Mouse (Mus musculus): ENCODE measurements around the gene Ttyh1. TPM values are rescaled to one million over a fixed set of nuclear protein-coding genes. Genes with fewer than 3 reads are reported as not detected.

Ttyh1 gene
- total and polyA plus RNA-seq, 3 experiments: 0.15 to 0.26 TPM; not detected in 1

- Histone ChIP-seq H3K36me3 (ENCODE audit: control insufficient read depth in 1 of 2, insufficient read depth in 2 of 2, low read length in 2 of 2) (no peaks in the 10 kb centered on the region), H3K27ac (ENCODE audit: control insufficient read depth, low read depth, low read length) (no peak overlapping the region)
- no peak for TF ChIP-seq ELF1 (IDR thresholded peaks at IDR 0.05; ENCODE audit: low read depth, low read length)
- TF ChIP-seq JUND (IDR thresholded peaks at IDR 0.05; ENCODE audit: low read depth, low read length): no peak
- no peak for TF ChIP-seq ZC3H11A (IDR thresholded peaks at IDR 0.05; ENCODE audit: low read depth, low read length)
- TF ChIP-seq MYB (IDR thresholded peaks at IDR 0.05; ENCODE audit: low read depth, low read length): no peak
- TF ChIP-seq MEF2A (IDR thresholded peaks at IDR 0.05; ENCODE audit: extremely low read depth, insufficient replicate concordance, low read depth, low read length, poor library complexity, severe bottlenecking): no peak
- no peak for TF ChIP-seq NRF1 (IDR thresholded peaks at IDR 0.05; ENCODE audit: insufficient read depth, low read depth, low read length, poor library complexity, severe bottlenecking)
Measured at GRCm38 (mm10) chr7:4165286-4165685, 46.1 kb downstream of the Ttyh1 start.

GRCm38 (mm10) chr7:4167098-4167497 lies 47.9 kb downstream of the Ttyh1 start:
- no peak for DNase-seq (ENCODE audit: low read depth, low spot score)
- Histone ChIP-seq H3K4me1 (ENCODE audit: control insufficient read depth in 1 of 2, insufficient read depth in 2 of 2, low read length in 2 of 2) (0 out of 4 replicates have a peak, but pooled peaks cover 0 to 2% of the 10 kb centered on the region in 2 experiments), H3K27me3 (ENCODE audit: control insufficient read depth in 1 of 2, insufficient read depth in 2 of 2, low read length in 2 of 2) (no peaks in the 10 kb centered on the region; a peak in 2 of 4 replicates), H3K4me3 (ENCODE audit: control insufficient read depth in 1 of 2, insufficient read depth in 1 of 2, low read depth in 2 of 2, low read length in 2 of 2) (no peak overlapping the region), H3K9ac (ENCODE audit: control insufficient read depth, low read depth, low read length, poor library complexity, severe bottlenecking) (no peak overlapping the region), H3K36me3 (ENCODE audit: control insufficient read depth in 1 of 2, insufficient read depth in 2 of 2, low read length in 2 of 2) (no peaks in the 10 kb centered on the region), H3K27ac (ENCODE audit: control insufficient read depth, low read depth, low read length) (no peak overlapping the region), H3K79me2 (ENCODE audit: control insufficient read depth, insufficient read depth, low read length, poor library complexity) (no peaks in the 10 kb centered on the region), H3K9me3 (replicated peaks; ENCODE audit: insufficient read depth, low read length) (no peaks in the 10 kb centered on the region)
- TF ChIP-seq GATA1 (IDR thresholded peaks at IDR 0.05; ENCODE audit: low read depth, low read length): no peak
- TF ChIP-seq NRF1 (IDR thresholded peaks at IDR 0.05; ENCODE audit: insufficient read depth, low read depth, low read length, poor library complexity, severe bottlenecking): no peak
- TF ChIP-seq HCFC1 (IDR thresholded peaks at IDR 0.05; ENCODE audit: low read depth, low read length): no peak
- no peak for TF ChIP-seq ETS1 (IDR thresholded peaks at IDR 0.05; ENCODE audit: low read depth, low read length)
- TF ChIP-seq MAZ (IDR thresholded peaks at IDR 0.05; ENCODE audit: low read depth, low read length): no peak
- TF ChIP-seq USF2 (IDR thresholded peaks at IDR 0.05; ENCODE audit: borderline replicate concordance in 1 of 2, insufficient read depth in 1 of 2, low read depth in 1 of 2, low read length in 2 of 2): no peak
- no peak for TF ChIP-seq ZMIZ1 (IDR thresholded peaks at IDR 0.05; ENCODE audit: low read depth, low read length)
- TF ChIP-seq ZNF384 (IDR thresholded peaks at IDR 0.05; ENCODE audit: low read depth, low read length): no peak
- no peak for TF ChIP-seq CHD1 (IDR thresholded peaks at IDR 0.05; ENCODE audit: low read depth, low read length)
- TF ChIP-seq MYB (IDR thresholded peaks at IDR 0.05; ENCODE audit: low read depth, low read length): no peak
- no peak for TF ChIP-seq MEF2A (IDR thresholded peaks at IDR 0.05; ENCODE audit: extremely low read depth, insufficient replicate concordance, low read depth, low read length, poor library complexity, severe bottlenecking)
- no peak for TF ChIP-seq SIN3A (IDR thresholded peaks at IDR 0.05; ENCODE audit: low read length)

More at GRCm38 (mm10) chr7:4165286-4165685, 46.1 kb downstream of the Ttyh1 start:
- Histone ChIP-seq H3K4me3 (ENCODE audit: control insufficient read depth in 1 of 2, insufficient read depth in 1 of 2, low read depth in 2 of 2, low read length in 2 of 2) (no peak overlapping the region), H3K79me2 (ENCODE audit: control insufficient read depth, insufficient read depth, low read length, poor library complexity) (no peaks in the 10 kb centered on the region), H3K4me1 (ENCODE audit: control insufficient read depth in 1 of 2, insufficient read depth in 2 of 2, low read length in 2 of 2) (0 out of 4 replicates have a peak, but pooled peaks cover 0 to 2% of the 10 kb centered on the region in 2 experiments), H3K27me3 (ENCODE audit: control insufficient read depth in 1 of 2, insufficient read depth in 2 of 2, low read length in 2 of 2) (no peaks in the 10 kb centered on the region; a peak in 2 of 4 replicates), H3K9me3 (replicated peaks; ENCODE audit: insufficient read depth, low read length) (no peaks in the 10 kb centered on the region), H3K9ac (ENCODE audit: control insufficient read depth, low read depth, low read length, poor library complexity, severe bottlenecking) (no peak overlapping the region)
- no peak for DNase-seq (ENCODE audit: low read depth, low spot score)

Data from MEL (cell line).